Mouse (Mus musculus): Measurements from ENCODE around the gene Ccdc65. TPM values are rescaled to one million over a fixed set of nuclear protein-coding genes. Genes with fewer than 3 reads are reported as not detected.

The Ccdc65 gene
- 0.70 TPM for polyA plus RNA-seq (2017; shearing (Covaris generic))

GRCm38 (mm10) chr15:98707766-98708372, at the start of gene Ccdc65:
Gene Ccdc65, plus strand, starts transcription at chr15:98708207.

GRCm38 (mm10) chr15:98662567-98663545, 45.2 kb upstream of the Ccdc65 start, which contains the start of gene Ddx23:
Gene Ddx23, minus strand, starts transcription at chr15:98662894.

GRCm38 (mm10) chr15:98676940-98677728, 30.9 kb upstream of the Ccdc65 start, which contains the start of gene Rnd1:
Gene Rnd1, minus strand, starts transcription at chr15:98677461.

GRCm38 (mm10) chr15:98727443-98728321, 19.7 kb downstream of the Ccdc65 start, which contains the start of gene Fkbp11:
Gene Fkbp11, minus strand, starts transcription at chr15:98728198.

GRCm38 (mm10) chr15:98762670-98763529, 54.9 kb downstream of the Ccdc65 start, which contains the start of gene Arf3:
Gene Arf3, minus strand, starts transcription at chr15:98763214.

Other genes with a start within 250 kb of the Ccdc65 start
- gene OR5BS1P, start 238.3 kb upstream of the Ccdc65 start, polyA plus RNA-seq (2017; shearing (Covaris generic)), result not detected
- gene Lalba, start 225.5 kb upstream of the Ccdc65 start, polyA plus RNA-seq (2017; shearing (Covaris generic)), result not detected
- 0.19 TPM for gene Olfr279, start 215.8 kb upstream of the Ccdc65 start, polyA plus RNA-seq (2017; shearing (Covaris generic))
- gene Kansl2, start 173.9 kb upstream of the Ccdc65 start, polyA plus RNA-seq (2017; shearing (Covaris generic)), result 63.5 TPM
- gene Ccnt1, start 137.3 kb upstream of the Ccdc65 start, polyA plus RNA-seq (2017; shearing (Covaris generic)), result 170 TPM
- gene 4930415O20Rik, start 137.2 kb upstream of the Ccdc65 start, polyA plus RNA-seq (2017; shearing (Covaris generic)), result not detected
- 0.57 TPM for gene Adcy6, start 98.1 kb upstream of the Ccdc65 start, polyA plus RNA-seq (2017; shearing (Covaris generic))
- 0.15 TPM for gene Cacnb3, start 77.4 kb upstream of the Ccdc65 start, polyA plus RNA-seq (2017; shearing (Covaris generic))
- gene Ddx23, start 45.3 kb upstream of the Ccdc65 start, polyA plus RNA-seq (2017; shearing (Covaris generic)), result 27.5 TPM
- gene Rnd1, start 30.7 kb upstream of the Ccdc65 start, polyA plus RNA-seq (2017; shearing (Covaris generic)), result 2.8 TPM
- not detected for gene Fkbp11, start 20.0 kb downstream of the Ccdc65 start, polyA plus RNA-seq (2017; shearing (Covaris generic))
- 93.8 TPM for gene Arf3, start 55.0 kb downstream of the Ccdc65 start, polyA plus RNA-seq (2017; shearing (Covaris generic))
- 0.31 TPM for gene Wnt10b, start 69.9 kb downstream of the Ccdc65 start, polyA plus RNA-seq (2017; shearing (Covaris generic))
- gene Wnt1, start 81.7 kb downstream of the Ccdc65 start, polyA plus RNA-seq (2017; shearing (Covaris generic)), result not detected
- gene Ddn, start 101.3 kb downstream of the Ccdc65 start, polyA plus RNA-seq (2017; shearing (Covaris generic)), result not detected
- 84.8 TPM for gene Prkag1, start 123.3 kb downstream of the Ccdc65 start, polyA plus RNA-seq (2017; shearing (Covaris generic))
- 27.4 TPM for gene Kmt2d, start 163.0 kb downstream of the Ccdc65 start, polyA plus RNA-seq (2017; shearing (Covaris generic))
- gene Rhebl1, start 186.3 kb downstream of the Ccdc65 start, polyA plus RNA-seq (2017; shearing (Covaris generic)), result 19.0 TPM
- 0.09 TPM for gene Dhh, start 190.3 kb downstream of the Ccdc65 start, polyA plus RNA-seq (2017; shearing (Covaris generic))
- gene Lmbr1l, start 210.0 kb downstream of the Ccdc65 start, polyA plus RNA-seq (2017; shearing (Covaris generic)), result 105 TPM
- gene Tuba1b, start 226.4 kb downstream of the Ccdc65 start, polyA plus RNA-seq (2017; shearing (Covaris generic)), result 286 TPM
- gene Gm49450, start 245.3 kb downstream of the Ccdc65 start, polyA plus RNA-seq (2017; shearing (Covaris generic)), result not detected
- gene Tuba1a, start 245.5 kb downstream of the Ccdc65 start, polyA plus RNA-seq (2017; shearing (Covaris generic)), result 187 TPM